8 mouse cellular contexts compared by ENCODE assay signal in the genomic region with DNA sequence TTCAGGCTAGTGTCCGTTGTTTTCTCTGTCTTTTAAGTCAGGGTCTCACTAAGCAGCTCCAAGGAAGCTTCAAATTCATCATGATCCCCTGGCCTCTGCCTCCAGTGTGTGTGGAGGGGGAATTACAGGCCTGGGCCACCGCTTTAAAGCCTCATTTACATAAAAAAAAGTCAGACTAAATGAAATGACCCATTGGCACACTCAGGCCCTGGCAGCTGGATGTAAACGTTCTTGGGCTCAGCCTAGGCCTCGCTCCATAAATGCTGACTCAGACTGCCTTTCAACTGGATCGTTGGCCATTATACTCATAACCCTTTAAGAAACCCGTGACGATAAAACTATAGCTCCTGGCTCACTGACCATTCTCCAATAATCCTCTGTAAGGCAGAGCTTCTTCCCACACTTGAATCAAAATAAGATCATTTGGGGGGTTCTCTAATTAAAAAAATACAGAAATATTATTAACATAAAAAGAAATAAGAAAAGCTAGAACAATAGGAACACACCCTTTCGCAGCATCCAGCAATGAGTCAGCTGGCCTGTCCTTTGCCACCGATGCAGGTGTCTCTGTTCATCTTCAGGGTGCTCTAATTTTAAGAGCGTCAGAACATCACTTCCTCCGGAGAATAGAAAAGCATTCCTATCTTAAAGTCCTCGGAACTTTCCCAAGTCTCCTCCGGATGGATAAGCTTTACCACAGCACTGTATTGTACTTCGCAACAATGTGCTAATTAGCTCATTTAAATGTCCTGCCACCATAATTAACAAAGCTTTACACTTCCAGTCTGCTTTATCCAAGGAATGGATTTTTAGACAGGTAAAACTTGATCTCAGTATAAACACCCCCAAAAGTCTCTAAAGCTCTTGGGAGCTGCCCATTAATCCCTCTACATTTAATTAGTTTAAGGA. TPM values are rescaled to one million over a fixed set of nuclear protein-coding genes. Genes with fewer than 3 reads are reported as not detected.
DNase-seq lines count a peak whose midpoint lies in the region; ATAC-seq and TF ChIP-seq lines count a peak whose summit lies in the region.

No protein-coding gene starts in this region.

- H3K27me3 ChIP-seq in kidney, adult 2 months (replicated peaks; ENCODE audit: control insufficient read depth, insufficient read depth, low read length), result no peaks in the 10 kb centered on the region
- H3K27me3 ChIP-seq in forebrain, postnatal 0 days (ENCODE audit: insufficient read depth, low read length), result no peaks in the 10 kb centered on the region
- H3K27me3 ChIP-seq in liver, embryonic 13.5 days, result no peaks in the 10 kb centered on the region
- no peaks in the 10 kb centered on the region for H3K27me3 ChIP-seq in stomach, embryonic 16.5 days (ENCODE audit: control insufficient read depth, insufficient read depth, low read length)

- H3K9me3 ChIP-seq in forebrain, postnatal 0 days (ENCODE audit: low read length), result peaks cover 4% of the 10 kb centered on the region; the same call in 1 of the 2 replicates
- no peaks in the 10 kb centered on the region for H3K9me3 ChIP-seq in liver, embryonic 13.5 days (replicated peaks)
- H3K9me3 ChIP-seq in stomach, embryonic 16.5 days (replicated peaks; ENCODE audit: control insufficient read depth, low read length), result peaks cover 3% of the 10 kb centered on the region; the same call in 1 of the 2 replicates

- H3K4me1 ChIP-seq in kidney, adult 2 months (ENCODE audit: control insufficient read depth, insufficient read depth, low read length), result peaks cover 7% of the 10 kb centered on the region; the same call in 1 of the 2 replicates
- no peaks in the 10 kb centered on the region for H3K4me1 ChIP-seq in forebrain, postnatal 0 days (ENCODE audit: insufficient read depth)
- peaks cover 20% of the 10 kb centered on the region for H3K4me1 ChIP-seq in liver, embryonic 13.5 days (replicated peaks)
- H3K4me1 ChIP-seq in stomach, embryonic 16.5 days (ENCODE audit: control insufficient read depth, insufficient read depth, low read length), result peaks cover 12% of the 10 kb centered on the region

- no peak for ATAC-seq in forebrain, postnatal 0 days
- no peak for ATAC-seq in liver, embryonic 13.5 days (ENCODE audit: low read depth)
- ATAC-seq in stomach, embryonic 16.5 days (ENCODE audit: insufficient read depth, low FRiP score), result no peak

- H3K4me2 ChIP-seq in forebrain, postnatal 0 days (ENCODE audit: low read depth), result peak overlapping the region; percentile 91
- peak overlapping the region; percentile 87 for H3K4me2 ChIP-seq in liver, embryonic 13.5 days
- H3K4me2 ChIP-seq in stomach, embryonic 16.5 days (ENCODE audit: low read depth, low read length), result peak overlapping the region; percentile 64

- no peak for TF ChIP-seq POLR2A in kidney, adult 2 months (IDR thresholded peaks at IDR 0.05; ENCODE audit: low read depth, low read length)

- 0 out of 2 replicates have a peak overlapping the region, but pooled peaks have one; percentile 68 for H3K9ac ChIP-seq in forebrain, postnatal 0 days
- H3K9ac ChIP-seq in liver, embryonic 13.5 days, result peak overlapping the region; percentile 90
- H3K9ac ChIP-seq in stomach, embryonic 16.5 days (ENCODE audit: low read length), result peak overlapping the region; percentile 84

- no peak for TF ChIP-seq CTCF in kidney, adult 2 months (conservative IDR thresholded peaks at IDR 0.05; ENCODE audit: insufficient read depth, insufficient read length, low read depth, low read length)
- no peak for TF ChIP-seq CTCF in forebrain, postnatal 0 days (IDR thresholded peaks at IDR 0.05; ENCODE audit: low read depth)

- peak; percentile 45 for DNase-seq in kidney, adult 2 months
- DNase-seq in kidney, adult 11 months, result no peak
- DNase-seq in adipocyte (ENCODE audit: low spot score), result peak; percentile 57
- DNase-seq in forebrain, postnatal 0 days, result peak; percentile 14
- no peak for DNase-seq in liver, embryonic 13.5 days
- DNase-seq in T-cell, adult 2 months (ENCODE audit: low spot score), result no peak
- DNase-seq in layer of hippocampus, adult 18-20 months (ENCODE audit: low spot score in 2 of 2), result no peak

- H3K4me3 ChIP-seq in kidney, adult 2 months (ENCODE audit: insufficient read depth, low read depth, low read length), result peak overlapping the region; percentile 95
- peak overlapping the region; percentile 74 for H3K4me3 ChIP-seq in forebrain, postnatal 0 days (ENCODE audit: low read depth, low read length)
- H3K4me3 ChIP-seq in liver, embryonic 13.5 days (replicated peaks), result peak overlapping the region; percentile 89
- peak overlapping the region; percentile 71 for H3K4me3 ChIP-seq in stomach, embryonic 16.5 days (replicated peaks; ENCODE audit: low read length)

- peak overlapping the region; percentile 97; the same call in 1 of the 2 replicates for H3K27ac ChIP-seq in kidney, adult 2 months (ENCODE audit: insufficient read depth, low read depth, low read length)
- H3K27ac ChIP-seq in forebrain, postnatal 0 days (ENCODE audit: low read depth, low read length), result no peak overlapping the region
- peak overlapping the region; percentile 92 for H3K27ac ChIP-seq in liver, embryonic 13.5 days
- peak overlapping the region; percentile 55 for H3K27ac ChIP-seq in stomach, embryonic 16.5 days (ENCODE audit: low read length)

- peaks cover 5% of the 10 kb centered on the region for H3K36me3 ChIP-seq in kidney, adult 2 months (ENCODE audit: control insufficient read depth, insufficient read depth, low read length)
- no peaks in the 10 kb centered on the region for H3K36me3 ChIP-seq in forebrain, postnatal 0 days (ENCODE audit: insufficient read depth)
- peaks cover 18% of the 10 kb centered on the region for H3K36me3 ChIP-seq in liver, embryonic 13.5 days
- peaks cover 12% of the 10 kb centered on the region; the same call in 1 of the 2 replicates for H3K36me3 ChIP-seq in stomach, embryonic 16.5 days (ENCODE audit: control insufficient read depth, insufficient read depth, low read length)

- WGBS in kidney, adult 2 months, result 9% methylated on average over 14 of the region's 14 CpGs
- WGBS in forebrain, postnatal 0 days, result 12% methylated on average over 14 of the region's 14 CpGs
- 40% methylated on average over 14 of the region's 14 CpGs for whole genome bisulfite sequencing in liver, embryonic 13.5 days (ENCODE audit: insufficient replicate concordance)
- 27% methylated on average over 14 of the region's 14 CpGs for WGBS in stomach, embryonic 16.5 days

RNA-seq across cellular contexts. Expression of gene Acadl, which starts 1.1 kb away (rescaled TPM):
- 92.0 and 123 TPM in 2 replicates for polyA plus RNA-seq in kidney, adult 2 months (2012; rRNA removed)
- 8.6 and 9.8 TPM in 2 replicates for total RNA-seq in forebrain, postnatal 0 days (2014; rRNA removed)
- polyA plus RNA-seq in forebrain, postnatal 0 days (2015; fragmentation: Nextera tagmentation; extraction: Ambion mirVana), result 44.9 and 57.3 TPM in 2 replicates
- 101 and 118 TPM in 2 replicates for polyA plus RNA-seq in liver, embryonic 13.5 days (2015; fragmentation: Nextera tagmentation; extraction: Ambion mirVana)
- 188 and 195 TPM in 2 replicates for polyA plus RNA-seq in stomach, embryonic 16.5 days (2015; fragmentation: Nextera tagmentation; extraction: Ambion mirVana)
- 10 to 100 TPM; 34.1 to 36.2 TPM for total RNA-seq in layer of hippocampus, adult 18-20 months (2021)

RNA-seq across cellular contexts. Expression of gene Kansl1l, which starts 44.7 kb away (rescaled TPM):
- polyA plus RNA-seq in kidney, adult 2 months (2012; rRNA removed), result 8.7 and 9.7 TPM in 2 replicates
- 29.9 and 35.2 TPM in 2 replicates for total RNA-seq in forebrain, postnatal 0 days (2014; rRNA removed)
- 4.6 and 7.4 TPM in 2 replicates for polyA plus RNA-seq in forebrain, postnatal 0 days (2015; fragmentation: Nextera tagmentation; extraction: Ambion mirVana)
- 2.3 and 3.5 TPM in 2 replicates for polyA plus RNA-seq in liver, embryonic 13.5 days (2015; fragmentation: Nextera tagmentation; extraction: Ambion mirVana)
- 10.0 and 11.0 TPM in 2 replicates for polyA plus RNA-seq in stomach, embryonic 16.5 days (2015; fragmentation: Nextera tagmentation; extraction: Ambion mirVana)
- 10 to 100 TPM; 20.7 to 24.3 TPM for total RNA-seq in layer of hippocampus, adult 18-20 months (2021)

Comparison
In these comparisons a context has a peak if more than half of its experiments do, and no peak if none do; other contexts are left out.
1. DNase-seq: peak in kidney, adult 2 months (single experiment), adipocyte (single experiment) and forebrain, postnatal 0 days (single experiment); none in kidney, adult 11 months (single experiment), liver, embryonic 13.5 days (single experiment), T-cell, adult 2 months (single experiment) and layer of hippocampus, adult 18-20 months (0 of 2).
2. Peak in every context shown above with its lines, with median percentiles within 50 percentile points of each other: H3K4me3 ChIP-seq, H3K4me2 ChIP-seq and H3K9ac ChIP-seq.